Mouse (Mus musculus): Measurements from ENCODE around the gene Gm3233. TPM values are rescaled to one million over a fixed set of nuclear protein-coding genes. Genes with fewer than 3 reads are reported as not detected.

Gm3233 gene
- total and polyA plus RNA-seq, 3 experiments, result not detected

Other genes with a start within 250 kb of the Gm3233 start
Only the 30 nearest of the 32 such genes appear.
- gene Pttg1ip, start 178.0 kb downstream of the Gm3233 start, total RNA-seq (2012; rRNA removed), result 41.1 and 50.4 TPM in 2 replicates
- 10 to 100 TPM in 1 of 2 experiments, not detected in 1; 53.1 TPM for gene Pttg1ip, start 178.0 kb downstream of the Gm3233 start, polyA plus RNA-seq (2012; ENCODE audit: insufficient read depth in 1 of 2, insufficient read length in 2 of 2, low read depth in 1 of 2, low replicate concordance in 2 of 2, missing spikeins in 1 of 2)
- 145 and 151 TPM in 2 replicates for gene Sumo3, start 153.6 kb downstream of the Gm3233 start, total RNA-seq (2012; rRNA removed)
- 100 to 1,000 TPM in 1 of 2 experiments, not detected in 1; 342 TPM for gene Sumo3, start 153.6 kb downstream of the Gm3233 start, polyA plus RNA-seq (2012; ENCODE audit: insufficient read depth in 1 of 2, insufficient read length in 2 of 2, low read depth in 1 of 2, low replicate concordance in 2 of 2, missing spikeins in 1 of 2)
- gene Gm49325, start 153.5 kb downstream of the Gm3233 start, total RNA-seq (2012; rRNA removed), result 3.5 and 3.7 TPM in 2 replicates
- 1 to 10 TPM in 1 of 2 experiments, not detected in 1; 1.0 TPM for gene Gm49325, start 153.5 kb downstream of the Gm3233 start, polyA plus RNA-seq (2012; ENCODE audit: insufficient read depth in 1 of 2, insufficient read length in 2 of 2, low read depth in 1 of 2, low replicate concordance in 2 of 2, missing spikeins in 1 of 2)
- 55.2 and 62.4 TPM in 2 replicates for gene Ube2g2, start 137.4 kb downstream of the Gm3233 start, total RNA-seq (2012; rRNA removed)
- 100 to 1,000 TPM in 1 of 2 experiments, not detected in 1; 112 TPM for gene Ube2g2, start 137.4 kb downstream of the Gm3233 start, polyA plus RNA-seq (2012; ENCODE audit: insufficient read depth in 1 of 2, insufficient read length in 2 of 2, low read depth in 1 of 2, low replicate concordance in 2 of 2, missing spikeins in 1 of 2)
- gene Tspear, start 73.1 kb downstream of the Gm3233 start, total RNA-seq (2012; rRNA removed), result 1.2 and 1.8 TPM in 2 replicates
- 1 to 10 TPM in 1 of 2 experiments, not detected in 1; 3.8 TPM for gene Tspear, start 73.1 kb downstream of the Gm3233 start, polyA plus RNA-seq (2012; ENCODE audit: insufficient read depth in 1 of 2, insufficient read length in 2 of 2, low read depth in 1 of 2, low replicate concordance in 2 of 2, missing spikeins in 1 of 2)
- not detected in 2 replicates for gene Gm19402, start 68.9 kb downstream of the Gm3233 start, total RNA-seq (2012; rRNA removed)
- gene Gm19402, start 68.9 kb downstream of the Gm3233 start, polyA plus RNA-seq (2012; ENCODE audit: insufficient read depth in 1 of 2, insufficient read length in 2 of 2, low read depth in 1 of 2, low replicate concordance in 2 of 2, missing spikeins in 1 of 2), result not detected
- not detected in 2 replicates for gene Gm9508, start 62.4 kb downstream of the Gm3233 start, total RNA-seq (2012; rRNA removed)
- gene Gm9508, start 62.4 kb downstream of the Gm3233 start, polyA plus RNA-seq (2012; ENCODE audit: insufficient read depth in 1 of 2, insufficient read length in 2 of 2, low read depth in 1 of 2, low replicate concordance in 2 of 2, missing spikeins in 1 of 2), result not detected
- gene Gm10272, start 53.1 kb downstream of the Gm3233 start, total RNA-seq (2012; rRNA removed), result not detected in 2 replicates
- not detected for gene Gm10272, start 53.1 kb downstream of the Gm3233 start, polyA plus RNA-seq (2012; ENCODE audit: insufficient read depth in 1 of 2, insufficient read length in 2 of 2, low read depth in 1 of 2, low replicate concordance in 2 of 2, missing spikeins in 1 of 2)
- not detected in 2 replicates for gene Gm10024, start 48.2 kb downstream of the Gm3233 start, total RNA-seq (2012; rRNA removed)
- not detected for gene Gm10024, start 48.2 kb downstream of the Gm3233 start, polyA plus RNA-seq (2012; ENCODE audit: insufficient read depth in 1 of 2, insufficient read length in 2 of 2, low read depth in 1 of 2, low replicate concordance in 2 of 2, missing spikeins in 1 of 2)
- gene Gm10142, start 43.9 kb downstream of the Gm3233 start, total RNA-seq (2012; rRNA removed), result not detected in 2 replicates
- not detected for gene Gm10142, start 43.9 kb downstream of the Gm3233 start, polyA plus RNA-seq (2012; ENCODE audit: insufficient read depth in 1 of 2, insufficient read length in 2 of 2, low read depth in 1 of 2, low replicate concordance in 2 of 2, missing spikeins in 1 of 2)
- not detected in 2 replicates for gene Krtap12-1, start 39.1 kb downstream of the Gm3233 start, total RNA-seq (2012; rRNA removed)
- not detected for gene Krtap12-1, start 39.1 kb downstream of the Gm3233 start, polyA plus RNA-seq (2012; ENCODE audit: insufficient read depth in 1 of 2, insufficient read length in 2 of 2, low read depth in 1 of 2, low replicate concordance in 2 of 2, missing spikeins in 1 of 2)
- gene Gm10100, start 33.2 kb downstream of the Gm3233 start, total RNA-seq (2012; rRNA removed), result not detected in 2 replicates
- not detected for gene Gm10100, start 33.2 kb downstream of the Gm3233 start, polyA plus RNA-seq (2012; ENCODE audit: insufficient read depth in 1 of 2, insufficient read length in 2 of 2, low read depth in 1 of 2, low replicate concordance in 2 of 2, missing spikeins in 1 of 2)
- not detected in 2 replicates for gene Gm18596, start 17.0 kb downstream of the Gm3233 start, total RNA-seq (2012; rRNA removed)
- gene Gm18596, start 17.0 kb downstream of the Gm3233 start, polyA plus RNA-seq (2012; ENCODE audit: insufficient read depth in 1 of 2, insufficient read length in 2 of 2, low read depth in 1 of 2, low replicate concordance in 2 of 2, missing spikeins in 1 of 2), result not detected
- gene Gm9736, start 8.3 kb downstream of the Gm3233 start, total RNA-seq (2012; rRNA removed), result not detected in 2 replicates
- not detected for gene Gm9736, start 8.3 kb downstream of the Gm3233 start, polyA plus RNA-seq (2012; ENCODE audit: insufficient read depth in 1 of 2, insufficient read length in 2 of 2, low read depth in 1 of 2, low replicate concordance in 2 of 2, missing spikeins in 1 of 2)
- gene Gm3238, start 11.6 kb upstream of the Gm3233 start, total RNA-seq (2012; rRNA removed), result not detected in 2 replicates
- gene Gm3238, start 11.6 kb upstream of the Gm3233 start, polyA plus RNA-seq (2012; ENCODE audit: insufficient read depth in 1 of 2, insufficient read length in 2 of 2, low read depth in 1 of 2, low replicate concordance in 2 of 2, missing spikeins in 1 of 2), result not detected
- not detected in 2 replicates for gene Gm7138, start 17.3 kb upstream of the Gm3233 start, total RNA-seq (2012; rRNA removed)
- not detected for gene Gm7138, start 17.3 kb upstream of the Gm3233 start, polyA plus RNA-seq (2012; ENCODE audit: insufficient read depth in 1 of 2, insufficient read length in 2 of 2, low read depth in 1 of 2, low replicate concordance in 2 of 2, missing spikeins in 1 of 2)
- not detected in 2 replicates for gene Gm3250, start 22.9 kb upstream of the Gm3233 start, total RNA-seq (2012; rRNA removed)
- gene Gm3250, start 22.9 kb upstream of the Gm3233 start, polyA plus RNA-seq (2012; ENCODE audit: insufficient read depth in 1 of 2, insufficient read length in 2 of 2, low read depth in 1 of 2, low replicate concordance in 2 of 2, missing spikeins in 1 of 2), result not detected
- not detected in 2 replicates for gene Gm7137, start 28.5 kb upstream of the Gm3233 start, total RNA-seq (2012; rRNA removed)
- gene Gm7137, start 28.5 kb upstream of the Gm3233 start, polyA plus RNA-seq (2012; ENCODE audit: insufficient read depth in 1 of 2, insufficient read length in 2 of 2, low read depth in 1 of 2, low replicate concordance in 2 of 2, missing spikeins in 1 of 2), result not detected
- not detected in 2 replicates for gene Gm9639, start 35.4 kb upstream of the Gm3233 start, total RNA-seq (2012; rRNA removed)
- not detected for gene Gm9639, start 35.4 kb upstream of the Gm3233 start, polyA plus RNA-seq (2012; ENCODE audit: insufficient read depth in 1 of 2, insufficient read length in 2 of 2, low read depth in 1 of 2, low replicate concordance in 2 of 2, missing spikeins in 1 of 2)
- gene Gm19668, start 39.5 kb upstream of the Gm3233 start, total RNA-seq (2012; rRNA removed), result not detected in 2 replicates
- not detected for gene Gm19668, start 39.5 kb upstream of the Gm3233 start, polyA plus RNA-seq (2012; ENCODE audit: insufficient read depth in 1 of 2, insufficient read length in 2 of 2, low read depth in 1 of 2, low replicate concordance in 2 of 2, missing spikeins in 1 of 2)
- not detected in 2 replicates for gene Gm9507, start 52.2 kb upstream of the Gm3233 start, total RNA-seq (2012; rRNA removed)
- not detected for gene Gm9507, start 52.2 kb upstream of the Gm3233 start, polyA plus RNA-seq (2012; ENCODE audit: insufficient read depth in 1 of 2, insufficient read length in 2 of 2, low read depth in 1 of 2, low replicate concordance in 2 of 2, missing spikeins in 1 of 2)
- gene Gm2696, start 55.0 kb upstream of the Gm3233 start, total RNA-seq (2012; rRNA removed), result not detected in 2 replicates
- not detected for gene Gm2696, start 55.0 kb upstream of the Gm3233 start, polyA plus RNA-seq (2012; ENCODE audit: insufficient read depth in 1 of 2, insufficient read length in 2 of 2, low read depth in 1 of 2, low replicate concordance in 2 of 2, missing spikeins in 1 of 2)
- gene Krtap10-4, start 67.4 kb upstream of the Gm3233 start, total RNA-seq (2012; rRNA removed), result not detected in 2 replicates
- not detected for gene Krtap10-4, start 67.4 kb upstream of the Gm3233 start, polyA plus RNA-seq (2012; ENCODE audit: insufficient read depth in 1 of 2, insufficient read length in 2 of 2, low read depth in 1 of 2, low replicate concordance in 2 of 2, missing spikeins in 1 of 2)
- not detected in 2 replicates for gene Krtap10-10, start 76.3 kb upstream of the Gm3233 start, total RNA-seq (2012; rRNA removed)
- not detected for gene Krtap10-10, start 76.3 kb upstream of the Gm3233 start, polyA plus RNA-seq (2012; ENCODE audit: insufficient read depth in 1 of 2, insufficient read length in 2 of 2, low read depth in 1 of 2, low replicate concordance in 2 of 2, missing spikeins in 1 of 2)
- not detected in 2 replicates for gene Gm36176, start 87.1 kb upstream of the Gm3233 start, total RNA-seq (2012; rRNA removed)
- not detected for gene Gm36176, start 87.1 kb upstream of the Gm3233 start, polyA plus RNA-seq (2012; ENCODE audit: insufficient read depth in 1 of 2, insufficient read length in 2 of 2, low read depth in 1 of 2, low replicate concordance in 2 of 2, missing spikeins in 1 of 2)
- gene Gm10318, start 93.2 kb upstream of the Gm3233 start, total RNA-seq (2012; rRNA removed), result not detected in 2 replicates
- gene Gm10318, start 93.2 kb upstream of the Gm3233 start, polyA plus RNA-seq (2012; ENCODE audit: insufficient read depth in 1 of 2, insufficient read length in 2 of 2, low read depth in 1 of 2, low replicate concordance in 2 of 2, missing spikeins in 1 of 2), result not detected
- gene Gm3285, start 102.3 kb upstream of the Gm3233 start, total RNA-seq (2012; rRNA removed), result not detected in 2 replicates
- gene Gm3285, start 102.3 kb upstream of the Gm3233 start, polyA plus RNA-seq (2012; ENCODE audit: insufficient read depth in 1 of 2, insufficient read length in 2 of 2, low read depth in 1 of 2, low replicate concordance in 2 of 2, missing spikeins in 1 of 2), result not detected
- 0.10 and 0.15 TPM in 2 replicates for gene Lrrc3, start 142.9 kb upstream of the Gm3233 start, total RNA-seq (2012; rRNA removed)
- under 1 TPM in 1 of 2 experiments, not detected in 1; 0.74 TPM for gene Lrrc3, start 142.9 kb upstream of the Gm3233 start, polyA plus RNA-seq (2012; ENCODE audit: insufficient read depth in 1 of 2, insufficient read length in 2 of 2, low read depth in 1 of 2, low replicate concordance in 2 of 2, missing spikeins in 1 of 2)
- 5.7 and 7.8 TPM in 2 replicates for gene Trpm2, start 210.9 kb upstream of the Gm3233 start, total RNA-seq (2012; rRNA removed)
- 10 to 100 TPM in 1 of 2 experiments, not detected in 1; 18.5 TPM for gene Trpm2, start 210.9 kb upstream of the Gm3233 start, polyA plus RNA-seq (2012; ENCODE audit: insufficient read depth in 1 of 2, insufficient read length in 2 of 2, low read depth in 1 of 2, low replicate concordance in 2 of 2, missing spikeins in 1 of 2)
- gene 1810043G02Rik, start 218.8 kb upstream of the Gm3233 start, total RNA-seq (2012; rRNA removed), result 9.3 and 10.7 TPM in 2 replicates
- gene 1810043G02Rik, start 218.8 kb upstream of the Gm3233 start, polyA plus RNA-seq (2012; ENCODE audit: insufficient read depth in 1 of 2, insufficient read length in 2 of 2, low read depth in 1 of 2, low replicate concordance in 2 of 2, missing spikeins in 1 of 2), result 10 to 100 TPM in 1 of 2 experiments, not detected in 1; 15.6 TPM

Measured in MEL (cell line).